Comparison of ENCODE assay signal across 9 mouse cellular contexts in the genomic region with DNA sequence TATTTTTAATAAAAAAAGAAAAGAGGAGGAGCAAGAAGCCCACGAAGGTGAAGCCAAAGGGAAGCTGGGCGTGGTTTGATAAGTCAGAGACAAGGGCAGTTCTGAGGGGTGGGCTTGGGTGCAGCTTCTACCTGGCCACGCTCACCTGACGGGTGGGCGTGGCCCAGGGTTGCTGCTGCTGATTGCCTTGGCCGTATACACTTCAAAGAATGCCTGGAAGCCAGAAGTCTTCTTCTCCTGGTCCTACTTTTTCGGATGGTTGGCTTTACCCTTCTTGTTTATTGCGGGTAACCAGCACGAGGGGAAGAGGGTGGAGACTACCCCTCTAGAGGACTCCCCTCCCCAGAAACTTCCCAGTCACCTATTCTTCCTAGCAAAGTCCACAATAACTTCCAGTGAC. TPM values are rescaled to one million over a fixed set of nuclear protein-coding genes. Genes with fewer than 3 reads are reported as not detected.
A peak's percentile ranks its signal among the peaks of the same experiment; 100 is the strongest.
DNase-seq lines count a peak whose midpoint lies in the region; ATAC-seq and TF ChIP-seq lines count a peak whose summit lies in the region.
"Had no signal": no experiment of that assay in that cellular context is flagged by ENCODE, and none has a peak within 500 bp of the region (broad histone marks: within the 10 kb centered on the region; RNA-seq: fewer than 3 reads in every experiment).

No protein-coding gene starts in this region.

- peak overlapping the region; percentile 79 for H3K4me3 ChIP-seq in layer of hippocampus, adult 2 months
- peak overlapping the region; percentile 60 for H3K4me3 ChIP-seq in embryonic facial prominence, embryonic 13.5 days
- peak overlapping the region; percentile 65 for H3K4me3 ChIP-seq in intestine, embryonic 16.5 days (ENCODE audit: low read length)
- peak overlapping the region; percentile 44 for H3K4me3 ChIP-seq in neural tube, embryonic 12.5 days

- H3K9ac ChIP-seq in embryonic facial prominence, embryonic 13.5 days: peak overlapping the region; percentile 77
- peak overlapping the region; percentile 78 for H3K9ac ChIP-seq in intestine, embryonic 16.5 days (ENCODE audit: low read depth, low read length)
- peak overlapping the region; percentile 61 for H3K9ac ChIP-seq in neural tube, embryonic 12.5 days

- H3K36me3 ChIP-seq in embryonic facial prominence, embryonic 13.5 days: no peaks in the 10 kb centered on the region
- H3K36me3 ChIP-seq in intestine, embryonic 16.5 days (ENCODE audit: control insufficient read depth, insufficient read depth, low read length): no peaks in the 10 kb centered on the region
- H3K36me3 ChIP-seq in neural tube, embryonic 12.5 days: no peaks in the 10 kb centered on the region

- DNase-seq in layer of hippocampus, adult 2 months (ENCODE audit: low spot score in 2 of 2): no peak
- DNase-seq in layer of hippocampus, postnatal 25 days (ENCODE audit: extremely low spot score in 1 of 2, low spot score in 1 of 2): no peak
- no peak for DNase-seq in urinary bladder, postnatal 4 days (ENCODE audit: low spot score in 2 of 2)
- DNase-seq in c-Kit-positive CD71-positive TER-119-positive erythroid progenitor cells, embryonic 14.5 days (ENCODE audit: low spot score): no peak
- no peak for DNase-seq in frontal cortex, postnatal 36 days (ENCODE audit: low spot score in 2 of 2)

- peak overlapping the region; percentile 85 for H3K4me2 ChIP-seq in embryonic facial prominence, embryonic 13.5 days
- H3K4me2 ChIP-seq in intestine, embryonic 16.5 days (ENCODE audit: low read depth, low read length): peak overlapping the region; percentile 88
- H3K4me2 ChIP-seq in neural tube, embryonic 12.5 days (replicated peaks): peak overlapping the region; percentile 72

- H3K27ac ChIP-seq in layer of hippocampus, adult 2 months: peak overlapping the region; percentile 97
- peak overlapping the region; percentile 98 for H3K27ac ChIP-seq in embryonic facial prominence, embryonic 13.5 days
- peak overlapping the region; percentile 100 for H3K27ac ChIP-seq in intestine, embryonic 16.5 days (ENCODE audit: low read length)
- no peak overlapping the region for H3K27ac ChIP-seq in neural tube, embryonic 12.5 days

- ATAC-seq in embryonic facial prominence, embryonic 13.5 days (ENCODE audit: insufficient number of reproducible peaks, insufficient read depth, low FRiP score, low TSS enrichment, low read depth): no peak
- 0 out of 2 replicates have a peak, but pooled peaks have one; percentile 4 for ATAC-seq in intestine, embryonic 16.5 days
- no peak for ATAC-seq in neural tube, embryonic 12.5 days (ENCODE audit: low FRiP score, low read depth)

- WGBS in embryonic facial prominence, embryonic 13.5 days: 5% methylated on average over 9 of the region's 9 CpGs
- 6% methylated on average over 9 of the region's 9 CpGs for WGBS in intestine, embryonic 16.5 days
- 17% methylated on average over 9 of the region's 9 CpGs for WGBS in neural tube, embryonic 12.5 days

- H3K9me3 ChIP-seq in embryonic facial prominence, embryonic 13.5 days: no peaks in the 10 kb centered on the region
- H3K9me3 ChIP-seq in intestine, embryonic 16.5 days (ENCODE audit: control insufficient read depth, low read length): no peaks in the 10 kb centered on the region
- no peaks in the 10 kb centered on the region for H3K9me3 ChIP-seq in neural tube, embryonic 12.5 days

- TF ChIP-seq CTCF in layer of hippocampus, adult 2 months (conservative IDR thresholded peaks at IDR 0.05): no peak

- H3K27me3 ChIP-seq in embryonic facial prominence, embryonic 13.5 days: no peaks in the 10 kb centered on the region
- no peaks in the 10 kb centered on the region for H3K27me3 ChIP-seq in intestine, embryonic 16.5 days (replicated peaks; ENCODE audit: control insufficient read depth, insufficient read depth, low read length)
- no peaks in the 10 kb centered on the region for H3K27me3 ChIP-seq in neural tube, embryonic 12.5 days (replicated peaks)

- peaks cover 15% of the 10 kb centered on the region for H3K4me1 ChIP-seq in embryonic facial prominence, embryonic 13.5 days
- H3K4me1 ChIP-seq in intestine, embryonic 16.5 days (ENCODE audit: control insufficient read depth, insufficient read depth, low read length): peaks cover 18% of the 10 kb centered on the region
- peaks cover 19% of the 10 kb centered on the region for H3K4me1 ChIP-seq in neural tube, embryonic 12.5 days

RNA-seq across cellular contexts. Expression of a gene that starts 1.2 kb away (rescaled TPM):
- total RNA-seq in layer of hippocampus, adult 2 months (2021): 10 to 100 TPM; 72.9 to 76.6 TPM
- 10 to 100 TPM; 58.8 to 77.2 TPM for total RNA-seq in layer of hippocampus, postnatal 25 days (2021)
- 255 and 265 TPM in 2 replicates for polyA plus RNA-seq in embryonic facial prominence, embryonic 13.5 days (2015; fragmentation: Nextera tagmentation; extraction: Ambion mirVana)
- 551 and 568 TPM in 2 replicates for polyA plus RNA-seq in intestine, embryonic 16.5 days (2015; fragmentation: Nextera tagmentation; extraction: Ambion mirVana)
- 166 and 188 TPM in 2 replicates for polyA plus RNA-seq in neural tube, embryonic 12.5 days (2016; fragmentation: Nextera tagmentation; extraction: Ambion mirVana)

RNA-seq across cellular contexts. Expression of a gene that starts 1.2 kb away (rescaled TPM):
- under 1 TPM in 1 of 2 experiments, not detected in 1; 0.90 TPM for total RNA-seq in layer of hippocampus, adult 2 months (2021)
- 1 to 10 TPM in 1 of 2 experiments, not detected in 1; 1.6 TPM for total RNA-seq in layer of hippocampus, postnatal 25 days (2021)
- polyA plus RNA-seq in embryonic facial prominence, embryonic 13.5 days (2015; fragmentation: Nextera tagmentation; extraction: Ambion mirVana): 0.86 and 1.1 TPM in 2 replicates
- polyA plus RNA-seq in intestine, embryonic 16.5 days (2015; fragmentation: Nextera tagmentation; extraction: Ambion mirVana): 0.20 and 0.32 TPM in 2 replicates
- polyA plus RNA-seq in neural tube, embryonic 12.5 days (2016; fragmentation: Nextera tagmentation; extraction: Ambion mirVana): 0.49 TPM in 1 of 2 replicates, not detected in the other
- total RNA-seq: neutrophil, adult 5-6 weeks had no signal

RNA-seq across cellular contexts. Expression of a gene that starts 2.1 kb away (rescaled TPM):
- not detected for total RNA-seq in layer of hippocampus, adult 2 months (2021)
- not detected for total RNA-seq in layer of hippocampus, postnatal 25 days (2021)
- not detected in 2 replicates for polyA plus RNA-seq in embryonic facial prominence, embryonic 13.5 days (2015; fragmentation: Nextera tagmentation; extraction: Ambion mirVana)
- not detected in 2 replicates for polyA plus RNA-seq in intestine, embryonic 16.5 days (2015; fragmentation: Nextera tagmentation; extraction: Ambion mirVana)
- polyA plus RNA-seq in neural tube, embryonic 12.5 days (2016; fragmentation: Nextera tagmentation; extraction: Ambion mirVana): not detected in 2 replicates
- total RNA-seq: neutrophil, adult 5-6 weeks had no signal

RNA-seq across cellular contexts. Expression of a gene that starts 5.8 kb away (rescaled TPM):
- total RNA-seq in layer of hippocampus, adult 2 months (2021): not detected
- not detected for total RNA-seq in layer of hippocampus, postnatal 25 days (2021)
- polyA plus RNA-seq in embryonic facial prominence, embryonic 13.5 days (2015; fragmentation: Nextera tagmentation; extraction: Ambion mirVana): 1.1 TPM in 2 replicates
- 4.1 and 4.3 TPM in 2 replicates for polyA plus RNA-seq in intestine, embryonic 16.5 days (2015; fragmentation: Nextera tagmentation; extraction: Ambion mirVana)
- 0.28 TPM in 1 of 2 replicates, not detected in the other for polyA plus RNA-seq in neural tube, embryonic 12.5 days (2016; fragmentation: Nextera tagmentation; extraction: Ambion mirVana)

RNA-seq across cellular contexts. Expression of a gene that starts 15.2 kb away (rescaled TPM):
- not detected for total RNA-seq in layer of hippocampus, adult 2 months (2021)
- not detected for total RNA-seq in layer of hippocampus, postnatal 25 days (2021)
- not detected in 2 replicates for polyA plus RNA-seq in embryonic facial prominence, embryonic 13.5 days (2015; fragmentation: Nextera tagmentation; extraction: Ambion mirVana)
- 0.26 and 0.61 TPM in 2 replicates for polyA plus RNA-seq in intestine, embryonic 16.5 days (2015; fragmentation: Nextera tagmentation; extraction: Ambion mirVana)
- not detected in 2 replicates for polyA plus RNA-seq in neural tube, embryonic 12.5 days (2016; fragmentation: Nextera tagmentation; extraction: Ambion mirVana)
- total RNA-seq: neutrophil, adult 5-6 weeks had no signal
